Mouse (Mus musculus) ES-E14 (cell line): ENCODE results near the gene Mrpl2.

Source experiments
- CHD2 ChIP-seq: IDR thresholded peaks from 2 replicates; pipeline ENCODE4 v1.6.1; 2014; ENCODE audit warnings: mild to moderate bottlenecking, low read depth, low read length, inconsistent platforms
- HCFC1 ChIP-seq: IDR thresholded peaks from 2 replicates; pipeline ENCODE4 v1.6.1; 2012; ENCODE audit warnings: low read length, inconsistent platforms, borderline replicate concordance; ENCODE audit not compliant: insufficient read depth
- MAFK ChIP-seq: IDR thresholded peaks from 2 replicates; pipeline ENCODE4 v1.6.1; 2014; ENCODE audit warnings: mild to moderate bottlenecking, low read depth, low read length, inconsistent platforms; ENCODE audit not compliant: insufficient read depth
- ZNF384 ChIP-seq: IDR thresholded peaks from 2 replicates; pipeline ENCODE4 v1.6.1; 2012; ENCODE audit warnings: low read depth, low read length, inconsistent platforms

GRCm38 (mm10) chr17:46647279-46647678, 1.2 kb downstream of the Mrpl2 start:
- TF ChIP-seq MAFK = no peak
- no peak for TF ChIP-seq ZNF384
- TF ChIP-seq CHD2 = no peak
- no peak for TF ChIP-seq HCFC1
